Mouse (Mus musculus) c-Kit-negative CD71-positive TER-119-positive erythroid progenitor cells, embryonic 14.5 days (primary cell): ENCODE results near the gene Olfr547.

Experiments
- DNase-seq: peaks from one replicate; pipeline ENCODE4 v3.0.0-alpha.2; 2013; ENCODE audit warnings: low read depth, low spot score

Olfr547 gene

DNA sequence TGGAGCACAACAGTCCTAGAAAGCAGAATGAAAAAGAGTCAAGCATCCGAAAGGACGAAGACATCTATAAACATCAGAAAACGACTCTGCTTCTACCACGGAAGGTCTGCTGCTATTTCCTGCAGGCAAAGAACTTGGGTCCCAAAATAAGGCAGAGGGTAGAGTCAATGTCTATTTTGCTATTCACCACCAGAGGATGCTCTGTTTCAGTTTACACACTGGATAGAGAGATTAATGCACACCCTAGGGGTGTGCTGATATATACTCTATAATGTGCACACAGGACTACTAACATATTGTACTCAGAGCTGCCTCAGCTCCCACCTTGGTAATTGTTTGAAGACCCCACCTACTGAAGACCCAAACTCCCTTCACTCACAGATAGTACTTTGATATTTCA is 31.7 kb downstream of the Olfr547 start:
- DNase-seq, result no peak

DNA sequence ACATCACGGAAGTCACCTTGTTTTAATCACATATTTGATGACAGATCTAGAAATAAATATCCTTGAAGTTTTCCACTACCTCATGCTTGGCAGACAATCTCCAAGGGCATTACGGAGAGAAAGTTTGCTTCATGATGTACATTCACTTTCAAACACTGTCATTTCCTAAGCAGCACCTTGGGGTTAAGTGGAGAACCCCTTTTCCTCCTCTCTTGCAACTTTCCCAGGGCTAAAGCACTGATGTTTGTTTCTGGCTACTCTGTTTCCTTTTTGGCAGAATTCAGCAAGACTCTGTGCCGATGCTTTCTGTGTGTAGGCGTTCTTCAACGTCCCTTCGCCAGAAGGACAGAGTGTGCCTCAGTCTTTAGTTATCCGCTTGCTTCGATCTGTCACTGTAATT is 36.6 kb downstream of the Olfr547 start, which contains the start of gene Olfr550:
TSS of gene Olfr550 (plus strand) at position 301 of the 400 bp plus-strand sequence.
- no peak for DNase-seq

DNA sequence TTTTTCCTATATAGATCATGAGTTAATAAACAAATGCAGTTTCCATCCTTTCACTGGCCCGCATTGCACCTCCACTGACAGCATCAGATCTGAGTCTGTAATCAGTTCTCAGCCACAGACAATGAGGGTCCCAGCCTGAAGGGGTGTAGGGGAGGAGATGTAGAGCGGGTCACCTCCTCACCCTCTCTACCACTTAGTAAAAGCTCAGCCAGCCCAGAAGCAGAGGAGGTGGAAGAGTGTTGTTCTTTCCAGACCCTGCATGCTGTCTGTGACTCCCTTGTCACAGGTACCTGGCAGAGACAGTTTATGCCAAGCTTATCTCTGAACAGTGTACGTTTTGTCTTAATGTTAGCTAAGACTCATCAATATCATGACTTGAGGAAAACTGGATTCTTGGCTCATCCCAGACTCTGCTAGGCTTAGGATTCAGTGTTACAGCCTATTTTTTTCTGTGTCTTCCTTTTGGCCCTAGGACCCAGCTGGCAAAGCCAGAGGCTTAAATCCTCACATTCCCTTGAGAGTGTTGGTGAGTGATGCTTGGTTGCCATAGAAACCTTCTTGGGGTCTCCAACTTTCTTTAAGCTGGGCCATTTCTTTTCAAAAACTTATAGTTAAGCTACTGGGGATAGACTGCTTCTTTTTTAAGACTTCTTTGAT is 38.8 kb downstream of the Olfr547 start:
- no peak for DNase-seq

DNA sequence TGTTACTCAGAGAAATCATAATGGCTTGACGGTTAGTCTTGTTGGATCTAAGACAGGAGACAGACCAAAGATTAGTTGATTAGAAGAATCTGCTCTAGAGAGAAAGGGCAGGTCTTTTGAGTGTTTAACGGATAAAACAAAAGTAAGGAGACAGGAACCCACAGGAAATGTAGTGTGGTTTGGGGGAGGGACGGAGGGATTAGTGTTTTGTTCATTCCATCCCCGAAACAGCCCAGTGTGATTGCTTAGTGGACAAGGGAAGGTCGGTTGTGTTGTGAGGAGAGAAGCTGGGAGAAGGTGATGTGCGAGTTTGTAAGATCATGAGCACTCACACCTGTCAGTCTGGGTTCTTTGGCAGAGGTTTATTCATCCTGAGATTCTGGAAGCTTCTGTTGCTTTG is 41.4 kb downstream of the Olfr547 start:
- no peak for DNase-seq
